Mouse (Mus musculus): ENCODE data around the gene Polr3e.
"Not testable (repeated sequence)": the region's sequence is repeated elsewhere in the genome, so short reads cannot be mapped to it uniquely, and the experiment has no call there.

The Polr3e gene

DNA sequence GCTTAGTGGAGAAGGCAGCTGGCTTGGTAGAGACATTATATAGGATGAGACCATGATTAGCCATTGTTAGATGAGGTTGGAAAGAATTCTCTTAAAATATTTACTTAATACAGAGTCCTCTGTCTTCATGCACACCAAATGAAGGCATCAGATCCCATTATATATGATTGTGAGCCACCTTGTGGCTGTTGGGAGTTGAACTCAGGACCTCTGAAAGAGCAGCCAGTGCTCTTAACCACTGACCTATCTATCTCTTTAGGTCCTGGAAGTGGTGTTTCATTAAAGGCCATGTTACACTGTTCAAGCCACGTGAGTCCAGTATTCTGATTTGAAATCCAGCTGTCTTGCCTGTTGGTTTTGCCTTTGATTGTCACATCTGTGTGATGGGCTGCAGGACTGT, 4.2 kb upstream of the Polr3e start:
- no peak for DNase-seq

DNA sequence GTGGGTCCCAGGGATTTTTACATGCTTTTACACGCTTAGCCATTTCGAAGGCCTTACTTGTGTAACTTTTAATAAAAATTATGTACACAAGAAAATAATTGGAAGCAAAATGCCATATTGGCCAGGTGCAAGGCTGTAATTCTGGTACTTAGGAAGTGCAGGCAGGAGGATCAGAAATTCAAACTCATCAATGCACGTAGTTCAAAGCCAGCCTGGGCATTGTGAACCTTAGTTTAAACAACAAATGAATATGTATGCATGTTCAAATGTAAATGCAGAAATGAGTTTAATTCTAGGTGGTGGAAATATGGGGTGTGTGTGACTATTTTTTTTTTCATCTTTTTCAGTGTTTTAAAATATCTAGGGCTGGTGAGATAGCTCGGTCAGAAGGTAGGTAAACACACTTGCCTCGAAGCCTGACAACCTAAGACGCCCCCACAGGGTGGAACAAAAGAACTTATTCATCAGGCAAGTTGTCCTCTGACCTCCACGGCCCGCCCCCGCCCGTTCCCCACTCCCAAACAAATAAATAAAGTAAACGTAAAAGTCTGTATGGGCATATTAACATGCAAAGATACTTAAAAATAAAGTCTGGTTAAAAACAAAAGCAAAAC, 1.2 kb upstream of the Polr3e start:
- DNase-seq, result no peak

DNA sequence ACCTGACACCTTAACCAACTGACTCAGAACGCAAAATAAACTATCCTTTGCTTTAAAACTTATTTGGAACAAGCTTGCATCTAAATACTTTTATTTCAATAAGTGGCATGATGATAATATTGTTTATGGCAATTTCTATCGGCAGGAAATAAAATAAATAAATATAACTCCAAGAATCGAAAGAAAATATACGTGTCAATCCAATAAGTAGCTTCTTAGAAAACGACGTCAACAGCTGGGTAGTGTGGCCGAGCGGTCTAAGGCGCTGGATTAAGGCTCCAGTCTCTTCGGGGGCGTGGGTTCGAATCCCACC, 309 bp upstream of the Polr3e start:
- DNase-seq, result no peak

DNA sequence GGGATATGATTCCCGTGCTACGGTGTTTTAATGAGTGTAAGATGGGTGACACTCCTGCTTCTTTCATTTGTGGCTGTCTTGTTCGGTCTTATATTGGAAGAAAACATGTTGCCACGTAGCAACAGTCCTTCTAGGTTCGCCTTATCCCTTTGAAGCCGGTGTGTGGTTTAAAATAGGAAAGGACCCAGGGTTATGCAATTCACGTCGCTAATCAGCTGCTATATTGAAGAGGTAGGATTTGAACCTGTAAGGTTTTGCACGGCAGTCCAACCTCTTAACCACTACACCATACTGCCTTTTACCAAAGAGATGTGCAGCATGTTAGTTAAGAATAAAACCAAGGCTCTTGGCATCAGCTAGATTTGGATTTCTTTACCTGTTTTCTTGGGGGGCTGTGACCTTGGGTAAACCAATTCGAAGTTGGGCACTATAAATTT, 1.0 kb downstream of the Polr3e start:
- DNase-seq, result no peak

DNA sequence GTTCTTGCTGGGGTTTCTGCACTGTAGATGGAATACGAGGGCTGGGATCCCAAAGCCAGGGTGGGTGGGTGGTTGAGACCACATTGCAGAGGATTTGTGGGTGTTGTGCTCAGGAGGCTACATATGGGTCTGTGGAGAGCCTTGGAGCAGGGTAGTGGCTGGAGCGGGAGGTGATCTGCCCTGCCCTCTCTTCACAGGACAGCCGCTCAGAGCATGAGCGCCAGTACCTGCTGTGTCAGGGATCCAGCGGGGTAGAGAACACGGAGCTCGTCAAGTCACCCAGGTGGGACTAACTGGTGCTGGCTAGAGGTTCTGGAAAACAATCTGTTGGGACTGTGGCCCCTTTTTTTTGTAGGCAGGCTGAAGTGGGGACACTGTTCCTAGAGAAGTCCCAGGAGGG, 15.6 kb downstream of the Polr3e start:
- no peak for DNase-seq

DNA sequence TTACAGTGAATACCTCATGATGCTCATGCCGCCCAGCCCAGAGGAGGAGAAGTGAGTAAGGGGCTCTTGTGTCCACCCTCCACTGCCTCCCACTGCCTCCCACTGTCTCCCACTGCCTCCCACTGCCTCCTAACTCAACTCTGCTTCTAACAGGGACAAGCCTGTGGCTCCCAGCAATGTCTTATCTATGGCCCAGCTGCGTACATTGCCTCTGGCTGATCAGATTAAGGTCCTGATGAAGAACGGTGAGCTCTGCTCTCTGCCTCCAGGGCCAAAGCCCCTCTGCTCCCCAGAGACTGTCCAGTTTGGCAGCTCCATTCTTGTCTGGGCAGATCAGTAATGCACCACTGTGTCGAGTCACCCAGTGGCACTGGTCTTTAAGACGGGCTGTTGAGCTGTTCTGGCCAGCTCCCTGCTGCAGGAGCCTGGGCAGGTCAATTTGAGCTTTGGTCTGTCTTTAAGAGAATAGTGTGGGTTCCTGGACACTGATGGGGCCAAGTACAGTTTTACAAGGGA, 16.2 kb downstream of the Polr3e start:
- DNase-seq, result no peak

DNA sequence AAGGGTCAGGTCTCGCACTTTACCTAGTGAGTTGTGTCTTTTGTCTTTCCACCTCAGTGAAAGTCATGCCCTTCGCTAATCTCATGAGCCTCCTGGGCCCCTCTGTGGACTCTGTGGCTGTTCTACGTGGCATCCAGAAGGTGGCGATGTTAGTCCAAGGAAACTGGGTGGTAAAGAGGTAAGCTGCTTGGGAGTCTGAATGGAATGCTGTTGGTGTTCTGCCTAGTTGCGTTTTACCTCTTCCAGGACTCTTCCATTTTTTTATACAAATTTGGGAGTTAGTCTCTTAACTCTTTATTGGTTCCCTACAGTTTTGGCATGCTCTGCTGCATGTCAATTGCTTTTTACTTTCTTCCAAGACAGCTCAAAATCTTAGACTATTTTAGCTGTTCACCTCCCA, 17.2 kb downstream of the Polr3e start:
- DNase-seq, result peak; percentile 21

DNA sequence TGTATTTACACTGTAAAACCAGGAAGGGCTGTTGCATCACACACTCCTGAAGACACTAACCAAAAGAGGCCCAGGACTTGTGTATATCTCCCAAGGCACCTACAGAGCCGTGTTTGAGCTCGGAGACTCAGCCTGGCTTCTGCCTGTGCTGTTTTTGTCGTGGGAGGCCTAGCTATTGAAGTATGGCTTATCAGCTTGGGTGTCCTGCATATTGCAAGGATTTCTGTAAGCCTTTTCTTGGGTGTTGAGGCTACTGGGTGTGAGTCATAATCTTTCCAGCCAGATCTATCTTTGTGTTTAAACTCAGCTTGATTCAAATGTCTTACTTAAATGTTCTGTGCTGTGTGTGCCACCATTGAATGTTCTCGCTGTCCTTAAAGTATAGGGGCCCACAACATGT, 19.0 kb downstream of the Polr3e start:
- DNase-seq, result no peak

DNA sequence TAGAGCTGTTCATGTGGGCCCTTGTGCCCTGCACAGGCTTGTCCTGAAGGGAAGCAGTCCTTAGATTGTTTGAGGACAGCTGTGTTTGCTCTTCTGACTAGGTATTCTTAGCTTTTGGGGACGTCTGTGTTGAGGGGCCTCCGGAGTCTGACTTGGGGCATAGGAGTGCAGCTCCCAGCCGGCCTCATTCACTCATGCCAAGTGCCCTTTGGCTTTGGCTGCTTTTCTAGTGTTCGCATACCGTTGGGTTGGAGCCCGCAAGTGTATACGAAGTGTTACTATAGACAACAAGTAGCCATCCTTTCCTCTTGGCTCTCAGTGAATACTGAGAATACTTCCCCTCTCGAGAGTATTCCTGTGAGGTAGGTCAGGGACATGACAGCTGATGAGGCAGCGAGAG, 20.7 kb downstream of the Polr3e start:
- DNase-seq, result no peak

DNA sequence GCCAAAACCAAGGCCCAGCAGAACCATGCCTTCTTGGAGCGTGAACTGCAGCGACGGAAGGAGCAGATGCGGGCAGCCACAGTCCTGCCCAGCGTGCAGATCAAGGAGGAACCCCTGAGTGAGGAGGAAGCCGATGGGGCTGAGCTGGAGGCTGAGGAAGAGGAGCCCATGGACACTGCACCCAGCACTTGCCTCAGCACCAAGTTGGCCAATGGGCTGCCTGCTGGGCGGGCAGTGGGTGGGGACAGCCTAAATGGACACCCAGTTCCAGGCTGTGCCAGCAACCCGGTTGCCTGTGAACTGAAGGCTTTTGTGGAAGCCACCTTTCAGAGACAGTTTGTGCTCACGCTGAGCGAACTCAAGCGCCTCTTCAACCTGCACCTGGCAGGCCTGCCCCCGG, 22.8 kb downstream of the Polr3e start:
- no peak for DNase-seq

DNA sequence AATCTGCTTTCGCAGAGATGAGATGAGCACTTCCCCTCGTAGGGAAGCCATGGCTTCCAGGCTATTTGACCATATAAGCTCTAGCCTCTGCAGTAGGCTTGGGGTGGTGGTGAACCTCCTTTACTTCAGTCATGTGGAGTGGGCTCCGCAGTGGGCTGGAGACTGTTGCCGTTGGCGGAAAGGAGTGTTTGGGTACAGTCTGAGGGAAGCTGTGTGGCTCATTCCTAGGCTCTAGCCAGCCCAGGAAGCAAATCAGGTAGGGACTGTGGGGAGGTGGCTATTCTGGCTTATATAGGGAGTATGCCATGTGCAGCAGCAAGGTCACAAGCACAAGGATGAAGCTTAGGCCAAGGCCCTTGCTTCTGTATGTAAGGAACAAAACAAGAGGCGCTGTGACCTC, 23.7 kb downstream of the Polr3e start:
- no peak for DNase-seq

DNA sequence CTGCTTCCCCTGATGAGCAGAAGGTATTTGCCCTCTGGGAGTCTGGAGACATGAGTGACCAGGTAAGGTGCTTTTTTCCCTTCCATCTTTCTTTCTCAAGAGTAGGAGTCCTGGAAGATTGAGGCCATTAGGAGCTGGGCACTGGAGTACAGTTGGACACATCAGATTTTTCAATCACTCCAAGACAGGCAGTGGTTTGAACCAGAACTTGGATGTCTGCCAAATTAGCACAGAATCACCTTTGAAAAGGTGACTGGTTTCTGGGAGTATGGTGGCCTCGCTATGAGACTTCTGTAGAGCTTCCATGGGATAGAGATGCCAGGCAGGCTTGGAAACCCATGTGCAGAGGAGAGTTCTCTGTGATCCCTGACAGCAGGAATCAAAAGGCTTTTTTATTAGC, 25.0 kb downstream of the Polr3e start:
- no peak for DNase-seq

DNA sequence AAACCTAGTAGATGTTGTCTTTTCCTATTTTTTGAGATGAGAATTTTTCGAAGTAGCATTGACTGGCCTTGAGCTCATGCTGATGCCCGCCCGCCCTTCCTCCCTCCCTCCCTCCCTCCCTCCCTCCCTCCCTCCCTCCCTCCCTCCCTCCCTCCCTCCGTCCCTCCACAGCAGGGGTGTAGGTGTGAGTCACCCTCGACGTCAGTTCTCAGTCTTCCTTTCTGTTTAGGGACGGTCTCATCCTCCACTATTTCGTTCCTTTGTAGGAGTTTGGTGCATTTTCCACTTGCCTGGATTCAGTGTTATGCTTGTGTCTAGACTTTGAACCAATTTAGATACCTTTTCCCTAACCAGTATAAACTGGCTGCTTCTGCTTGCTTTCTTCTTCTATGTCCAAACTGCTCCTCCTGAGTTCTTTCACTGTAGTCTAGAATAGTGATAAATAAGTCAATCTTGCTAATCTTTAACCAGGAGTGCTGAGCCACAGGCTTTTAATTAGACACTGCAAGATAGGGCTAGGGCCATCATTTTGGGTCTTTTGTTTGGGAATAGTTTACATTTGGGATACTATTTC, 26.5 kb downstream of the Polr3e start:
- DNase-seq, result no peak

DNA sequence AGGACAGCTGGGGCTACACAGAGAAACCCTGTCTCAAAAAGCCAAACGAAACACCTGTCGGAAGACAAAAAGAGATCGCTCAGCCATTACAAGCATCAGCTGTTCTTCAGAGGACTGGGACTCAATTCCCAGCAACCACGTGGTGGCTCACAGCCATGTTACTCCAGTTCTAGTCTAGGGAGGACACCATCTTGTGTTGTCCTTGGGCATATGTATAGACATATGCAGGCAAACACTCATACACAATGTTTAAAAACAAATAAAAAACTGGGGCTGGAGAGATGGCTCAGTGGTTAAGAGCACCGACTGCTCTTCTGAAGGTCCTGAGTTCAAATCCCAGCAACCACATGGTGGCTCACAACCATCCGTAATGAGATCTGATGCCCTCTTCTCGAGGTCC, 36.0 kb downstream of the Polr3e start:
- not testable (repeated sequence) for DNase-seq

DNA sequence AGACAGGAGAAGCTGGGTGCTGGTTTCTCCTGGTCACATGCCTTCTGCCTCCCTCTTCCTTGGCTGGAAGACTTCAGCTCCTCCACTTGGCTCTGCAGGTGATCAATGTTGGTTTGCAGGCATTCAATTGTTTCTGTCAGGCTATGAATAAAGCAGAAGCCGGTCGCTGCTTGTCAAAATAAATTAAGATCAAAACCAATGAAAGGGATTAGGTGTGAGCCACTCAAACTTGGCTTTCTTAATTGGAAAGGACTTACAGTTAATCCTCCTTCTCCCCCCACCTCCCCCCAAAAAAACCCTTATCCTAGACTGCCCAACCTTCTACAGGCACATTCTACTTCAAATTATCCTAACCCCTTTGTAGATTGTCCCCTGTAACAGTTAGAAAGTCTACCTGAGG, 42.6 kb downstream of the Polr3e start:
- no peak for DNase-seq

DNA sequence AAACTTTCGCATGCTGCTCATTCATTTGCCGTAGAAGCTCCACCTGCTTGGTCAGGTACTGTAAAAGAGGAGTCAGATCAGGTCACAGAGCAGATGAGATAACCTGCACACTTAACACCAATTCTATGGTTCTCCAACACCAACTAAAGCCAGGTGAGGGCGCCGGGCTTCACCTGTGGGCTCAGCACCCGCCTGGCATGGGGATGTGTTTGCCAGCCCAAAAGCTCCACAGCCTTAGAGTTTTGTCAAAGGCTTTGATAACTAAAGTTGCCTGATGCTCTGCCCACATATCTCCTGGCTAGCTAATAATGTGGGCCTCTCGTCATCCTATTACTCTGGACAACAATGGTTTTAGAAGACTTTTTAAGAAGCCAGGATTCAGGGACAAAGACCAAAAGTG, 43.1 kb downstream of the Polr3e start:
- DNase-seq, result no peak

DNA sequence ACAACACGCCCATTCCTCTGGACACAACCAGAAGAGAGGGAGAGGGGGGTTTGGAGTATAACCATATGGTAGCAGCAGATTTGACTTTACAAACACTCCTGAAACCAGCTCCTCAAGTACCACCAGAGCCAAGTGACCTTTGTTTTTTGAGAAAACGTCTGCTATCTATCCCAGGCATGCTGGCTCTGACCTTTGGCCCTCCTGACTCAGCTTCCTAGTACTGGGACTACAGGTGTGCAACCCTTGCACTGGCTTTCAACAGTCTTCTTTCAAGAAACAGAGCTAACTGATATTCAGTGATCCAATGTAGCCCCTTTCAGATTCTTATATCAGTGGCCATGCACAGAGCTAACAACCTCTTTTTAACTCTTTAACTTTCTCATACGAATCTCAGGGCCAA, 44.3 kb downstream of the Polr3e start:
- DNase-seq, result no peak

DNA sequence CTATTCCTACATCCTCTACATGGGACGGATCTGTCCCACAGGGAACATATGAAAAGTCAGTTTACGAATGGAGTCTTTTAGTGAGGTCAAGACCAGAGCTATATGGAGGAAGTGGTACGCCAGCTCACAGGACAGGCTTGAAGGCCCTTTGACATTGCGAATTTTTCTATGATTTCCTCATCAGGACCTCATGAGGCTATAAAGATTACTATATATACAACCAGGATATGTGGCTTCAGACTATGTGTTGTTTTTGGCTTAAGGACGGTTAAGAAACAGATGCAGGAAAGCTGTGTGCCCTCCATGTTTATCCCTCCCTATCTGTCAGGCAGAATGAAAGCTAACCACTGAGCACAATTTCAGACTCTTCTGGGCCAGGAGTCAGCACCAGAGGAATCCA, 45.6 kb downstream of the Polr3e start:
- DNase-seq, result no peak

DNA sequence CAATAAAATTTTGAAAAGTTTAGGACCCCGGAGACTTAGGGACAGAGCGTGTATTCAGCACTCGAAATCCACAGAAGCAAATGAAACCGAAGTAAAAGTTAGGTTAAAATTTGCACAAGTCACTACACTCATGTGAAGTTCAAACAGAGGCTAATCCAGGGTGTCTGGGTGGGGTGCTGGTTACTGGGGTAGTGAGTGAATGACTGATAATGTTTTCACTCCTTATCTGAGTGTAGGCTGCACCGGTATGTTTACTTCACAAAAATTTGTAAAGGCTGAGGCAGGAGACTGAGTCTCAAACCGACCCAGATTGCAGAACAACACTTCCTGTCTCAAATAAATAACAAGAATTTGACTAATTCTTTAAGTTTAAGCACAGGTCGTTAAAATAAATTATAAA, 51.7 kb downstream of the Polr3e start:
- DNase-seq, result no peak

DNA sequence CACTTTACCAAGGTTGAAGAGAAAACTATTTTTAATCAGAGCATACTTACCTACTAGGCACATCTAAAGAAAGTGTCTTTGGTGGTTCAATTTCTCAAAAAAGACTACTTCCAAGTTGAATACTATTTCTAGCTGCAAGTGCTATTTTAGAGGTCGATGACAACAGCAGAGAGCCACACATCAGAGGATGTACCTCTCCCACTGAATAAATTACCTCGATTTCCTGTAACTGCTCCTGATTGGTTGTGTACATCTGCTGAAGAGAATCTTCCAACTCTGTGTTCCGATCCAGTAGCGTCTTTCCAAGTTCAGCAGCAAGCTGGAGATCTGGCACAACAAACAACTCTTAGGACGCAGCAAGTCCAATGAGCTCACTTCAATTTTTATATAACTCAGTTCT, 52.6 kb downstream of the Polr3e start:
- DNase-seq, result no peak

DNA sequence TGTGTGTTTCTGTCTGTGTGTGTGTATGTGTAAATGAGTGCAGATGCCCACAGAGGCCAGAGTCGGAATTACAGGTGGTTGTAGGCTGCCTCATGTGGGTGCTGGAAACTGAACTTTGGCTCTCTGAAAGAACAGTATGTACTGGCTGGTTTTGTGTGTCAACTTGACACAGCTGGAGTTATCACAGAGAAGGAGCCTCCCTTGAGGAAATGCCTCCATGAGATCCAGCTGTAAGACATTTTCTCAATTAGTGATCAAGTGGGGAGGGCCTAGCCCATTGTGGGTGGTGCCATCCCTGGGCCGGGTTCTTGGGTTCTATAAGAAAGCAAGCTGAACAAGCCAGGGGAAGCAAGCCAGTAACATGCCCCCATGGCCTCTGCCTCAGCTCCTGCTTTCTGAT, 54.9 kb downstream of the Polr3e start:
- not testable (repeated sequence) for DNase-seq

DNA sequence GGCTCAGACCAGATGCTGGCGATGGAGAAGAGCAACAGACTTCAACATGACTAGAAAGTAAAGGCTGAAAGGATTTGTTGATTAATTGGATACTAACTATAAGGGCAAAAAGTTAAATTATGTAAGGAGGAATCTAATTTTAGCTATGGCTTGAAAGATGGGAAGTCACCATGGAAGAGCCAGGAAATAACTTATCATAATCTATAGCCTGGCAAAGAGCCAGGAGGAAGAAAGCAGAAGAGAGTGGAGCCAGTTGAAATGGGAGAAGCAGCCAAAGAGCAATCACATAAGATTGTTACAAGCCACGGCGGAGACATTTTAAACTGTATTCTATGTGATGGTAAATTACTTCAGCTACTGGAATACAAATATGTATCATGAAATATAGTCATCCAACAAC, 56.5 kb downstream of the Polr3e start:
- no peak for DNase-seq

DNA sequence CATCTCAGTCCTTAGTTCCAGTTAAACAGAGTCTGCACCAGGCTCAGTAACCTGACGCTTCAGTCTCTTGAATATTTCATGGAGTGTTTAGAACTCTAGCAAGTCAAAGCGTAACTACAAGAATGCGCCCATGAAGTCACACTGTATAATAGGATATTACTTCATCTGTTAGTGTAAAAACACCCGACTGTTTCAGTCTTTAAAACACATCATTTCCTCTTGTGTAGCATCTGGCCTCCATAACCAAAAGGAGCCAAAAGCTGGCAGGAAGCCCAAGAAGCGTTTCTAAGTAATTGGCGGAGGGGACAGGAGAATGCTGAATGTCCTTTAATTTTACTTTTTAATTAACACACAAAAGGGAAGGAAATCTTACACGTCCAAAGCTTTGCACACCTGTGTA, 59.5 kb downstream of the Polr3e start:
- DNase-seq, result peak; percentile 28

DNA sequence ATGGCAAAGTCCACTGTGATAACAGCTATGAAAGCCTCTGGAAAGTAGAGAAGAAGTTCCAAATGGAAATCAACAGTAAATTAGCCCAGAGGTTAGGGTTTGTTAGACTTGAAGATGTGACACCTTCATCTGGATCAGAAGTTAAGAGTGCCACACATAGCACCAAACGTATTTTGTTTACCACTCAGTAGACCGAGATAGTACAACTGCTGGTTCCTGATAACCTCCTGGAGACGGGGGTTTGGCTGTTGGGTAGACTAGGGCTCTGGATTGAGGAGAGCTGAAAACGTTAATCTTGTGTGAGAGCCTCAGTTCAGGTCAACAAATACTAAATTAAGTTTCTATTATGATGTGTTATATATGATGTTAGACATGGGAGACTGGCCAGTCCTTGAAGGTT, 62.5 kb downstream of the Polr3e start:
- DNase-seq, result no peak
